Mouse (Mus musculus) heart, postnatal 0 days (tissue): Measurements from ENCODE around the gene Il5.

ENCODE experiments used
- CTCF ChIP-seq: IDR thresholded peaks from 2 replicates; pipeline ENCODE4 v1.5.1; 2016; ENCODE audit warnings: antibody characterized with exemption, control low read depth, low read depth
- EP300 ChIP-seq: IDR thresholded peaks from 2 replicates; pipeline ENCODE4 v1.6.1; 2016; ENCODE audit warnings: antibody characterized with exemption, low read depth

DNA sequence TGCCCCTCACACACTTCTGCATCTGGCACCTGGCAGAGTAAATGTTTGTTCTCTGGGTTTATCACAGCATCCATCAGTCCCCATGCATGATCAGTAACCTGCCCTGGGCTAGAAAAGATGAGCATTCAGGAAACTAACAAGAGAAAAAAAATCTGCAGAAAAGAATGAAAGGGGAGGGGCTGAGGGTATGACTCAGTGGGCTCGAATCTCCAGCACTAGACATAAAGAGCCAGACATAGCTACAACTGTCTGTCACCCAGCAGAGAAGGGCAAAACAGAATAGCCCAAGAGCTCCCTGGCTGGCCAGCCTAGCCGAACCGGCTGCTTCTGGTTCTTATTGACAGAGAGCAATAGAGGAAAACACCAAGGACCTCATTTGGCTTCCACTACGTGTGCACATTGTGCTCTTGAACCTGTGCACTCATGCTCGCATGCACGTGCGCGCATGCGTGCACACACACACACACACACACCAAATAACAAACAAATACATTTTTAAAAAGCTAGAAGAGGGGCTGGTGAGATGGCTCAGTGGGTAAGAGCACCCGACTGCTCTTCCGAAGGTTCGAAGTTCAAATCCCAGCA, 34.5 kb downstream of the Il5 start:
- TF ChIP-seq CTCF (no peak), EP300 (no peak)
